Mouse (Mus musculus) brown adipose tissue, adult 24 weeks (tissue): ENCODE results near the gene Hivep2. TPM values are rescaled to one million over a fixed set of nuclear protein-coding genes. Genes with fewer than 3 reads are reported as not detected.

Source experiments
- H3K27ac ChIP-seq: fragments of 200-500 bp; replicated peaks from 2 replicates; pipeline ENCODE4 v1.5.1; 2012; ENCODE audit warnings: low read depth, mild to moderate bottlenecking, low read length
- H3K4me1 ChIP-seq: fragments of 200-500 bp; 2 replicates; pipeline ENCODE4 v1.6.1; 2012; ENCODE audit warnings: low read length, mixed read lengths; ENCODE audit not compliant: control insufficient read depth, insufficient read depth, insufficient read length
- H3K4me3 ChIP-seq: fragments of 200-500 bp; 2 replicates; pipeline ENCODE4 v1.5.1; 2012; ENCODE audit warnings: low read depth, mild to moderate bottlenecking, low read length, moderate library complexity; ENCODE audit not compliant: insufficient read depth
- polyA plus RNA-seq: library from polyadenylated mRNA; stranded (reverse); fragments of >200 nt; gene quantifications from 2 replicates; pipeline ENCODE4 v1.2.4, GENCODE M21; 2012; ENCODE audit not compliant: missing spikeins, insufficient read depth, insufficient read length

Gene Hivep2
- polyA plus RNA-seq, 1 experiment, result 12.6 TPM

- Histone ChIP-seq H3K4me3 (no peak overlapping the region), H3K4me1 (peaks cover 4% of the 10 kb centered on the region; the same call in 1 of the 2 replicates), H3K27ac (peak overlapping the region; percentile 98)
Observed at GRCm38 (mm10) chr10:14085241-14085659, 119.4 kb downstream of the Hivep2 start.

- peak overlapping the region; percentile 50 for H3K4me3 ChIP-seq
- H3K27ac ChIP-seq, result peak overlapping the region; percentile 98
- peaks cover 4% of the 10 kb centered on the region; the same call in 1 of the 2 replicates for H3K4me1 ChIP-seq
Observed at GRCm38 (mm10) chr10:14085882-14086515, 120.1 kb downstream of the Hivep2 start.

GRCm38 (mm10) chr10:14087316-14087715, 121.4 kb downstream of the Hivep2 start:
- Histone ChIP-seq H3K4me1 (peaks cover 4% of the 10 kb centered on the region; the same call in 1 of the 2 replicates), H3K4me3 (no peak overlapping the region), H3K27ac (peak overlapping the region; percentile 23)

GRCm38 (mm10) chr10:14089488-14089887, 123.6 kb downstream of the Hivep2 start:
- no peak overlapping the region for H3K4me3 ChIP-seq
- peaks cover 4% of the 10 kb centered on the region; the same call in 1 of the 2 replicates for H3K4me1 ChIP-seq
- H3K27ac ChIP-seq, result no peak overlapping the region

- Histone ChIP-seq H3K4me1 (peaks cover 2% of the 10 kb centered on the region; the same call in 1 of the 2 replicates), H3K4me3 (no peak overlapping the region), H3K27ac (no peak overlapping the region)
Observed at GRCm38 (mm10) chr10:14094033-14094432, 128.2 kb downstream of the Hivep2 start.

- H3K4me3 ChIP-seq, result no peak overlapping the region
- H3K27ac ChIP-seq, result no peak overlapping the region
- H3K4me1 ChIP-seq, result peaks cover 8% of the 10 kb centered on the region; the same call in 1 of the 2 replicates
Observed at GRCm38 (mm10) chr10:14096045-14096444, 130.2 kb downstream of the Hivep2 start.

GRCm38 (mm10) chr10:14099182-14099581, 133.3 kb downstream of the Hivep2 start:
- H3K27ac ChIP-seq, result no peak overlapping the region
- H3K4me3 ChIP-seq, result no peak overlapping the region
- H3K4me1 ChIP-seq, result peaks cover 12% of the 10 kb centered on the region; the same call in 1 of the 2 replicates

- no peak overlapping the region for H3K27ac ChIP-seq
Observed at GRCm38 (mm10) chr10:14100041-14100440, 134.2 kb downstream of the Hivep2 start.

GRCm38 (mm10) chr10:14100847-14101246, 135.0 kb downstream of the Hivep2 start:
- H3K4me1 ChIP-seq, result peaks cover 12% of the 10 kb centered on the region; the same call in 1 of the 2 replicates
- no peak overlapping the region for H3K27ac ChIP-seq

More at GRCm38 (mm10) chr10:14100041-14100440, 134.2 kb downstream of the Hivep2 start:
- no peak overlapping the region for H3K4me3 ChIP-seq
- peaks cover 12% of the 10 kb centered on the region; the same call in 1 of the 2 replicates for H3K4me1 ChIP-seq

GRCm38 (mm10) chr10:14101966-14102365, 136.1 kb downstream of the Hivep2 start:
- Histone ChIP-seq H3K4me1 (peaks cover 12% of the 10 kb centered on the region; the same call in 1 of the 2 replicates), H3K4me3 (no peak overlapping the region)

More at GRCm38 (mm10) chr10:14100847-14101246, 135.0 kb downstream of the Hivep2 start:
- H3K4me3 ChIP-seq, result no peak overlapping the region

GRCm38 (mm10) chr10:14107980-14108671, 142.3 kb downstream of the Hivep2 start:
- no peak overlapping the region for H3K4me3 ChIP-seq
- no peak overlapping the region for H3K27ac ChIP-seq
- no peaks in the 10 kb centered on the region for H3K4me1 ChIP-seq

More at GRCm38 (mm10) chr10:14101966-14102365, 136.1 kb downstream of the Hivep2 start:
- H3K27ac ChIP-seq, result no peak overlapping the region

GRCm38 (mm10) chr10:14115846-14116245, 150.0 kb downstream of the Hivep2 start:
- H3K27ac ChIP-seq, result no peak overlapping the region
- no peak overlapping the region for H3K4me3 ChIP-seq
- H3K4me1 ChIP-seq, result peaks cover 4% of the 10 kb centered on the region

GRCm38 (mm10) chr10:14116978-14117377, 151.1 kb downstream of the Hivep2 start:
- Histone ChIP-seq H3K4me1 (peaks cover 4% of the 10 kb centered on the region), H3K4me3 (no peak overlapping the region), H3K27ac (no peak overlapping the region)

- Histone ChIP-seq H3K4me1 (peaks cover 4% of the 10 kb centered on the region), H3K4me3 (no peak overlapping the region), H3K27ac (no peak overlapping the region)
Observed at GRCm38 (mm10) chr10:14119201-14119600, 153.3 kb downstream of the Hivep2 start.

- Histone ChIP-seq H3K4me1 (peaks cover 4% of the 10 kb centered on the region; the same call in 1 of the 2 replicates), H3K4me3 (no peak overlapping the region), H3K27ac (no peak overlapping the region)
Observed at GRCm38 (mm10) chr10:14120512-14120911, 154.6 kb downstream of the Hivep2 start.
